Mouse (Mus musculus) midbrain, embryonic 13.5 days (tissue): ENCODE data around the gene Vps4b. TPM values are rescaled to one million over a fixed set of nuclear protein-coding genes. Genes with fewer than 3 reads are reported as not detected.

Experiments used
- ATAC-seq: fragments of 200-750 bp; cut with Nextera tagmentation; 2 replicates; pipeline ENCODE4 v1.8.0; 2017; ENCODE audit warnings: mild to moderate bottlenecking, moderate TSS enrichment, moderate library complexity
- H3K27ac ChIP-seq: fragments of 300-500 bp; sonication (generic); 2 replicates; pipeline ENCODE4 v1.5.1; 2015; ENCODE audit warnings: inconsistent platforms, mild to moderate bottlenecking, moderate library complexity
- H3K27me3 ChIP-seq: fragments of 300-500 bp; sonication (generic); 2 replicates; pipeline ENCODE4 v1.6.1; 2015; ENCODE audit warnings: mild to moderate bottlenecking, inconsistent platforms
- H3K36me3 ChIP-seq: fragments of 300-500 bp; sonication (generic); 2 replicates; pipeline ENCODE4 v1.6.1; 2015; ENCODE audit warnings: mild to moderate bottlenecking, inconsistent platforms
- H3K4me1 ChIP-seq: fragments of 300-500 bp; sonication (generic); replicated peaks from 2 replicates; pipeline ENCODE4 v1.6.1; 2015; ENCODE audit warnings: inconsistent platforms
- H3K4me2 ChIP-seq: fragments of 300-500 bp; sonication (generic); replicated peaks from 2 replicates; pipeline ENCODE4 v1.6.1; 2015; ENCODE audit warnings: moderate library complexity, mild to moderate bottlenecking, inconsistent platforms
- H3K4me3 ChIP-seq: fragments of 300-500 bp; sonication (generic); replicated peaks from 2 replicates; pipeline ENCODE4 v1.5.1; 2015; ENCODE audit warnings: mild to moderate bottlenecking, inconsistent platforms
- H3K9ac ChIP-seq: fragments of 300-500 bp; sonication (generic); replicated peaks from 2 replicates; pipeline ENCODE4 v1.6.1; 2015; ENCODE audit warnings: mild to moderate bottlenecking, inconsistent platforms
- H3K9me3 ChIP-seq: fragments of 300-500 bp; sonication (generic); 2 replicates; pipeline ENCODE4 v1.6.1; 2016; ENCODE audit warnings: mild to moderate bottlenecking, inconsistent platforms
- WGBS: fragments of 180-500 bp; shearing (Covaris S2); methylation state at CpG from one replicate; pipeline ENCODE4 v1.1.7; 2015; 5-methylcytosine and 5-hydroxymethylcytosine counted together
- polyA plus RNA-seq: library from polyadenylated mRNA; unstranded; fragments of >200 nt; fragmentation: Nextera tagmentation; extraction: Ambion mirVana; gene quantifications from 2 replicates; pipeline ENCODE4 v1.2.1, GENCODE M21; 2015

Vps4b gene
- polyA plus RNA-seq: 40.4 and 42.7 TPM in 2 replicates

DNA sequence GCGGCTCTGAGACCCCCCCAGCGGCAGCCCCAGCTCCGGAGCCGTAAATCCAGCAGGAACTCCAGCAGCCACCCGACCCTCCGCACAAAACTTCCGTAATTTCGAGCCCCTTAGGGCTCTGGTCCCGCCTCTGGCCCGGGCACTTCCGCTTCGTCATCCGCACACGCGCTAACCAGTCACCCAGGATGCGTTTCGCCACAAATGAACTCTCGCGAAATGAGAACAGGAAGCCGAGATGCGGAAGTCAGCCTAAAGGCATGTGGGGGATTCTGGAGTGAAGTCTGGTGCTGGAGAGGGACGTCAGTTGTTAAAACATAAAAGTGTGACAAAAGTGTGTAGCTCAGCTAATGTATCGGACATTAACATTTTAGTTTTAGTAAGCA lies at the start of gene Vps4b:
Vps4b (minus strand) TSS at position 187 of the 383 bp plus-strand sequence.
- peaks cover 30% of the 10 kb centered on the region for H3K4me1 ChIP-seq
- peak within 1 kb of the TSS; percentile 100 for H3K4me3 ChIP-seq
- no peaks in the 10 kb centered on the region for H3K36me3 ChIP-seq
- H3K27ac ChIP-seq: peak within 1 kb of the TSS; percentile 87
- H3K27me3 ChIP-seq: no peaks in the 10 kb centered on the region
- H3K9ac ChIP-seq: peak within 1 kb of the TSS; percentile 97
- ATAC-seq: peak; percentile 100
- no peaks in the 10 kb centered on the region for H3K9me3 ChIP-seq
- H3K4me2 ChIP-seq: peak within 1 kb of the TSS; percentile 72
- WGBS: under 1% methylated on average over 23 of the region's 23 CpGs

DNA sequence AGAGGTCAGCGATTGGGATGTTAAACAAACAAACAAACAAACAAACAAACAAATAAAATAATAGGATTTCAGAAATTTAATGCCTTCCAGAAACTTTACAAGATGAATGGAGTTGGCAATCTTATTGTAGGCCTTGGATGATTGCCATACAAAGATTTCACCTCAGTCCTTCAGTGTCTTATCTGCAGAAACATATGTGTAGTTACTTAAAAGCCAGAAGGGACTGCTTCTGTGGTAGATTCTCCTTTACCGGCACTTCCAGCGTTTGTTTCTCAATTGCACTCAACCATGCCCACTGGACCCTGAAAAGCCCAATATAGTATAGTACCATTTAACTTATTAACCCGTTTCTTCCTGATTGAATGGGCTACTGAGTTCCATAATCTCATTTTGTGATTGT lies 32.3 kb upstream of the Vps4b start:
- H3K36me3 ChIP-seq: no peaks in the 10 kb centered on the region
- no peaks in the 10 kb centered on the region for H3K4me1 ChIP-seq
- WGBS: 80% methylated on average over 4 of the region's 4 CpGs
- no peak overlapping the region for H3K4me3 ChIP-seq
- no peak for ATAC-seq
- H3K9ac ChIP-seq: no peak overlapping the region
- no peak overlapping the region for H3K4me2 ChIP-seq
- H3K27ac ChIP-seq: no peak overlapping the region
- H3K9me3 ChIP-seq: no peaks in the 10 kb centered on the region
- H3K27me3 ChIP-seq: no peaks in the 10 kb centered on the region

DNA sequence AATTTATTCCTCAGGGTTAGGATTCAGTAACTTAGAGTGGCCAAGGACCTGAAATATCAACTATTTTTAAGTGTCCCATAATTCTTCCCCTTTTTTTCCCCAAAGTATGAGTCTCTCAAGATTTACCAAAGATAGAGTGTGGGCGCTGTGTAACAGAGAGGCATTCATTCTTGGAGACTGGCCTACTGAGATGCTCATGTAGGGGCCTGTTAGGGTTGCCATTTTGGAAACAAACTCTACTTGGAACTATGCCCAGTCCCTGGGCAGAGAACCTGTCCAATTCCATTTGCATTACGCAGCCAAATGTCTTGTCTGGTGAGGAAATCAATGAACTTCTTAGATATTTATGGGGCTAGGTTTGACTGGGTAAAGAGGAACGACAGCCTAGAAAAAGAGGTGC lies 25.8 kb upstream of the Vps4b start:
- no peak overlapping the region for H3K4me3 ChIP-seq
- H3K9me3 ChIP-seq: no peaks in the 10 kb centered on the region
- no peak overlapping the region for H3K9ac ChIP-seq
- H3K27ac ChIP-seq: no peak overlapping the region
- H3K27me3 ChIP-seq: no peaks in the 10 kb centered on the region
- H3K4me1 ChIP-seq: no peaks in the 10 kb centered on the region
- WGBS: 86% methylated on average over 3 of the region's 3 CpGs
- H3K4me2 ChIP-seq: no peak overlapping the region
- no peak for ATAC-seq
- H3K36me3 ChIP-seq: no peaks in the 10 kb centered on the region

DNA sequence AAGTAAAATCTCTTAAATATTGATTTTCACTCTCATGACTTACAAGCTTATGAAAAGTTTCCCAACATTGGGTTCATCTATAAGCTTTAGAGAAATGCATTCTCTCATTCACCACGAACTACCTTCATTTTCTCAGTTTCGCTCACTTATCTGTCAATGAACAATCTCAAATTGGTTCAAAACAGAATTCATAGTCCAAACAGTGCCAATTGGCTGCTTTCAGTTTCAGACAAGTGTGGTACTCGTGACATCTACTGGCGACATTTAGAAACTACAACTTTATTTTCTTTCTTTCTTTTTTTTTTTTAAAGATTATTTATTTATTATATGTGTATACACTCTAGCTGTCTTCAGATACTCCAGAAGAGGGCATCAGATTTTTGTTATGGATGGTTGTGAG lies 21.8 kb upstream of the Vps4b start:
- 28% methylated on average over 4 of the region's 4 CpGs for WGBS
- Histone ChIP-seq H3K4me3 (no peak overlapping the region), H3K4me1 (no peaks in the 10 kb centered on the region), H3K27me3 (no peaks in the 10 kb centered on the region), H3K4me2 (no peak overlapping the region), H3K9ac (no peak overlapping the region), H3K27ac (no peak overlapping the region), H3K36me3 (no peaks in the 10 kb centered on the region), H3K9me3 (no peaks in the 10 kb centered on the region)
- ATAC-seq: no peak

DNA sequence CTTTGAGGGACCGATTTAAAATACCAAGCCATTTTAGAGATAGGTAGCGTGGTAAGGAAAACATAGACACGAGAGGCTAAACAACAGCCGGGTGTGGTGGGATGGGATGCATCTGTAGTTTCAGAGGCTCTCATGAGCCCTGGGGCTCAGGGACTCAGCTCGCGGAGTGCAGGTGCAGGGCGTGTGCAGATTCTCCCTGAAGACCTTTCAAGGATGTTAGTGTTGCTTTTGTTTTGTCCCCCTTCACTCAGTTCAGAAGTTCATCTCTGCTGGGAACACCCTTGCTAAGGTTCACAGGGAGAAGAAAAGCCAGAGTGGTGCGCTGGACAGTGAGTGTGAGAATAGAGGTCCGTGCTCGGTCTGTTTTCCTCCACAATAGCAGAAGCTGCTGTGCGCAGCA lies 20.2 kb upstream of the Vps4b start:
- Histone ChIP-seq H3K27me3 (no peaks in the 10 kb centered on the region), H3K27ac (no peak overlapping the region), H3K9ac (no peak overlapping the region), H3K4me3 (no peak overlapping the region), H3K4me2 (no peak overlapping the region), H3K4me1 (no peaks in the 10 kb centered on the region), H3K36me3 (no peaks in the 10 kb centered on the region), H3K9me3 (no peaks in the 10 kb centered on the region)
- WGBS: 88% methylated on average over 11 of the region's 11 CpGs
- ATAC-seq: no peak

DNA sequence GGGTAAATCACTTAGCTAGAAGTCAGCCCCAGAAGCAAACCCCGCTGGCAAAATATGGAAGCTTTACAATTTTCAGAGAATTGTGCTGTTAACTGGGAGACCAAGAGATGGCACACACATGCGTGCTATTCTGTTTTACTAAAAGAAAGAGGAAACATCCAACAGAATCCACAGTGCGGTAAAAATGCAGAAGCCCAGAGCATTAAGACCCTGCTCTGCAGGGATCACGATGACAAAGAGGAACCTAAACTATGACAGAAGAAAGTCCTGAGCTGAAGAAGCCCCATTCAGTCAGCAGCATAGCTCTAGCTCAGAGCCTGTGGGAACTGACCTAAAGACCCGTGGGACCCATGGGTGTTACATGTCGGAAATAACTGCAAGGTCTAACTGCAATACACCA lies 18.7 kb upstream of the Vps4b start:
- 86% methylated on average over 6 of the region's 6 CpGs for whole genome bisulfite sequencing
- Histone ChIP-seq H3K4me2 (no peak overlapping the region), H3K9me3 (no peaks in the 10 kb centered on the region), H3K36me3 (no peaks in the 10 kb centered on the region), H3K4me1 (no peaks in the 10 kb centered on the region), H3K27me3 (no peaks in the 10 kb centered on the region), H3K9ac (no peak overlapping the region), H3K4me3 (no peak overlapping the region), H3K27ac (no peak overlapping the region)
- ATAC-seq: no peak

DNA sequence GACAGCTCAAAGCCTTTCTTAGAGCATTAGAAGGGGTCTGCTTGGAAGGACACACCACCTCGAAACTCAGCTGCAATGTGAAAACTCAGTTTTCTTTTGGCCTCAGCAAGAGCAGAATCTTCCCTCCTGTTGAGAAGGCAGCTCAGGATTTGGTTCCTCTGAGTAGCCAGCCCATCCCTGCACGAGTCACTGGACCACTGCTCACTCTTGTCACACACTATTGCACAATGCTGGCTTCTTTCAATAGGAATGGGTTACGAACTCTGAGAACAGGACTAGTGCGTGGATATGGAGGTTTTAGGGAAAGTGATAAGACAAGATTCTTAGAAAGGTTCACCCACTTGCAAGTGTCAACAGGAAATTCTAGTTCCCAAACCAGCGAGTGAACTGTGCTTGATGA lies 18.3 kb upstream of the Vps4b start:
- Histone ChIP-seq H3K27me3 (no peaks in the 10 kb centered on the region), H3K4me2 (no peak overlapping the region), H3K36me3 (no peaks in the 10 kb centered on the region), H3K4me1 (no peaks in the 10 kb centered on the region), H3K9ac (no peak overlapping the region), H3K9me3 (no peaks in the 10 kb centered on the region), H3K4me3 (no peak overlapping the region), H3K27ac (no peak overlapping the region)
- WGBS: 75% methylated on average over 5 of the region's 5 CpGs
- no peak for ATAC-seq

DNA sequence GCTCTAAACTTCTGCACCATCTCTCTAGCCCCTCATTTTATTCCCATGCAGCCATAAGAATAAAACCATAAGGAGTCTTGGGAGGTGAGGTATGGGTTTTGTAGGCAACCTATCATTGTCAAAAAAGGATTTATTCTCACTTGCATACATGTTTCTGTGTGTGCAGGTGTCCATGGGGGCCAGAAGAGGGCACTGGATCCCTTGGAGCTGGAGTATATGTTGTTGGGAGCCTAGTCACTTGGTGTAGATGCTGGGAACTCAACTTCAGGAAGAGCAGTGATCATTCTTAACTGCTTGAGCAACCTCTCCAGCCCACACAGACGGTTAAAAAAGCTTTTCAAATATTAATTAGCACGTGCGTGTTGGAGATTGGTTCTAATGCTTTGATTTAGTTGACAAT lies 3.4 kb upstream of the Vps4b start:
- ATAC-seq: no peak
- WGBS: 83% methylated on average over 3 of the region's 3 CpGs
- H3K27me3 ChIP-seq: no peaks in the 10 kb centered on the region
- no peak overlapping the region for H3K4me3 ChIP-seq
- peaks cover 13% of the 10 kb centered on the region for H3K4me1 ChIP-seq
- no peak overlapping the region for H3K9ac ChIP-seq
- no peak overlapping the region for H3K4me2 ChIP-seq
- no peaks in the 10 kb centered on the region for H3K36me3 ChIP-seq
- H3K27ac ChIP-seq: no peak overlapping the region
- no peaks in the 10 kb centered on the region for H3K9me3 ChIP-seq

DNA sequence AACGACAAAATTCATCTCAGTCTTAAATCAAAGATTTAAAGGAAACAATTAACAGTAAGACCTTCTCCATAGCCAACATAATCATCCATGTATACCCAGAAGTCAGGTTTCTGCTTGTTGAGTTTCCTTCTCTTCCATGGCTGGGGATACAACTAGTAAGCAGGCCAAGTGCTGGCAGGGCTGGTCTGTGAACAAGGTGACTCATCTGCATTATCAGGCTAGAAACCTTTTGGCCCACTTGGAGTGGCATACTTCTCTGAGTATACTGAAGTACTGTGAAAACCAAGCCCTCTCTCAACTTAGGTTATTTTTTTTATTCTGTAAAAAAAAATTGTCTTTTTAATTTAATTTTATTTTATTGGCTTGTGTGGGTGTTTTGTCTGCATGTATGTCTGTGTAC lies 2.9 kb upstream of the Vps4b start:
- H3K4me2 ChIP-seq: no peak overlapping the region
- no peak overlapping the region for H3K4me3 ChIP-seq
- ATAC-seq: no peak
- H3K9me3 ChIP-seq: no peaks in the 10 kb centered on the region
- no peak overlapping the region for H3K27ac ChIP-seq
- no peak overlapping the region for H3K9ac ChIP-seq
- H3K4me1 ChIP-seq: peaks cover 18% of the 10 kb centered on the region
- WGBS: 62% methylated on average over 1 of the region's 1 CpGs
- no peaks in the 10 kb centered on the region for H3K36me3 ChIP-seq
- H3K27me3 ChIP-seq: no peaks in the 10 kb centered on the region

DNA sequence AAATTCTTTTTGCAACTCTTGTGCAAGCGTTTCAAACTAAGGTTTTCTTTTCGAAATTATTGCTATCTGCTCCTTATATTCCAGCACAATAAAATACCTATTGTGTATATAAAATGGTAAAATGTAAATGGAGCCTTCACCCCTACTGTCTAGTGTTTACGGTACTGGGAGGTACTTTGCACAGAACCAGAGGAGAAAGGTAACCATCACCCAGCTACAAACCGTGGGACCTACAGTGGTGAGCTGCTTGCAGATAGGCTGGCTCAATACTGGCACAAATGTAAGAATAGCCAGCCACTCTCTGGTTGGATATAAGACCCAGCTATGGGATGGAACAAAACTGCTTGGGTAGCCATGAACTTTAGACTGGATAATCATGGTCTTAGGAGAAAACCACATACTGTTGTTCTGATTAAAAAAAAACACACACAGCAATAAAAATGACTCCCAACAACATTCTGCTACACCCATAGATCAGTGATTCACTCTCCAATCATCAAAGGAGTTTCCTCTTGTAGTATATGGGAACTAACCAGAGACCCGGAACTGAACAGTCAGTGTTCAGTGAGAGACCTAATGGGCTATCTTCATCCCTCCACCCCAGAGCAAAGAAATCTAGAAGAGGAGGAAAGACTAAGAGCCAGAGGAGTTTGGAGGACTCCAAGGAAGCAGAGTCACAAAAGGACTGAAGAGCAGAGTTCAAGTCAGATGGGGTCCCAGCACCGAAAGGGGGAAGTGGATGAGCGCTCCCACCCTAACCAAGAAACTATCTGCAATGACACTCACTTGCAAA lies 655 bp upstream of the Vps4b start:
- peak; percentile 48 for ATAC-seq
- peaks cover 30% of the 10 kb centered on the region for H3K4me1 ChIP-seq
- H3K27me3 ChIP-seq: no peaks in the 10 kb centered on the region
- no peaks in the 10 kb centered on the region for H3K36me3 ChIP-seq
- H3K27ac ChIP-seq: no peak overlapping the region
- peak overlapping the region; percentile 72 for H3K4me2 ChIP-seq
- H3K9ac ChIP-seq: 0 out of 2 replicates have a peak overlapping the region, but pooled peaks have one; percentile 97
- H3K9me3 ChIP-seq: no peaks in the 10 kb centered on the region
- H3K4me3 ChIP-seq: peak overlapping the region; percentile 100
- WGBS: 62% methylated on average over 7 of the region's 7 CpGs

DNA sequence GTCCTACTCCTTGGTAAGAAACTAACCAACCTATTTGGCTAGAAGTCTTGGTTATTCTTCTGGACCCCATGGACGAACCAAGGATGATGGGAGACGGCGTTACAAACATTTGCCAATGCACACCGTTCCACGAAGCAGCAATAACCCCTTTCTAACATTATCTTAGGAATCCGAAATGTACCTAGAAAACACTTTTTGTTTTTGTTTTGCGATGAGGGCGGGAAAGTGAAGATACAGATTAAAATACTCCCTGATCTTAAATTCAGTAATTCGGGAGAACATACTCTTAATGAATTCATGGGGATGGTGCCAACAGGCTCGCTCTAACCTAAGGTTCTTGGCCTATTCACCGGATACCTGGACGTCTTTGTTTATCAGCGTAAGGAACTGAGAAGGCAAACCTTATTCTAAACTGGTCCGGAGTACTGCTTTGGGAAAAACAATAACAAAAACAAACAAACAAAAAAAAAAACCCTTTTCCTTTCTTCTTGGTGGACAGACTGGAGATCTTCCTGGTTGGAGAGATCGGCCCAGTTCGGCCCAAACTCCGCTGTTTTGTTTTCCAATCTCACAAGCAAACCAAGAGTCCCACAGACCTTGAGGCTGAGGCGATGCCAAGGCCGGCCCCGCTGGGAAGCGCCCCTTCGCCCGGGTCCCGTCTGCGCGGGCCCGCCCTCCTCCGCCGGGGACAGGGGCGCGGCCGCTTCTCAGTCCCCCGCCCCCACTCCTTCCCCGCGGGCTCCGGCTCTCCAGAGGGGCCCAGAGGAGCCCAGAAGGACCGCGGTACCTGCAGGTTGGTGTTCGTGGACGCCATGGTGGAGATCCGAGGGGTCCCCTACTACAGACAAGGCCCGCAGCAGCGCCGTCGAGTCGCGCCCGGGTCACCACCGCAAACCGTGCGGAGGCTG lies 640 bp downstream of the Vps4b start:
- 3% methylated on average over 51 of the region's 51 CpGs for WGBS
- H3K4me1 ChIP-seq: peaks cover 30% of the 10 kb centered on the region
- ATAC-seq: peak; percentile 95
- no peaks in the 10 kb centered on the region for H3K36me3 ChIP-seq
- H3K9ac ChIP-seq: peak overlapping the region; percentile 97
- H3K27me3 ChIP-seq: no peaks in the 10 kb centered on the region
- peak overlapping the region; percentile 72 for H3K4me2 ChIP-seq
- peak overlapping the region; percentile 100 for H3K4me3 ChIP-seq
- peak overlapping the region; percentile 87 for H3K27ac ChIP-seq
- no peaks in the 10 kb centered on the region for H3K9me3 ChIP-seq

DNA sequence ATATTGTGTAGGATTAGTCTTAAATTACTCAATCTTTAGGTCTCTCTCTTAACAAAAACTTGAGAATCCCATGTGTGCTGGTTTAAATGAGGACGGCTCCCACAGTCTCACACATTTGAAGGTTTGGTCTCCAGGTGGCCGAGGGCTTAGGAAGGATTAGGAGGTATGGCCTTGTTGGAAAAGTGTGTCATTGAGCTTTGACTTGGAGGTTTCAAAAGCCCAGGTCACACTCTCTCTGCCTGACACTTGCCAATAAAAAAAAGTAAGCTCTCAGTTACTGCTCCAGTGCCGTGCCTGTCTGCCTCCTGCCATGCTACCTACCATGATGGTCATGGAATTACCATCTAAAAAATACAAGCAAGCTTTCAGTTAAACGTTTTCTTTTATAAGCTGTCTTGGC lies 21.6 kb downstream of the Vps4b start:
- no peak overlapping the region for H3K27ac ChIP-seq
- H3K4me3 ChIP-seq: no peak overlapping the region
- H3K27me3 ChIP-seq: no peaks in the 10 kb centered on the region
- H3K4me2 ChIP-seq: no peak overlapping the region
- H3K9ac ChIP-seq: no peak overlapping the region
- H3K36me3 ChIP-seq: peaks cover 69% of the 10 kb centered on the region
- WGBS: 77% methylated on average over 4 of the region's 4 CpGs
- H3K4me1 ChIP-seq: no peaks in the 10 kb centered on the region
- H3K9me3 ChIP-seq: no peaks in the 10 kb centered on the region
- ATAC-seq: no peak
